Mouse (Mus musculus) limb, embryonic 14.5 days (tissue): ENCODE data around the gene Csrnp2. TPM values are rescaled to one million over a fixed set of nuclear protein-coding genes. Genes with fewer than 3 reads are reported as not detected.

Experiments
- ATAC-seq: fragments of 200-750 bp; cut with Nextera tagmentation; 2 replicates; pipeline ENCODE4 v1.8.0; 2017; ENCODE audit warnings: low read depth, moderate number of reproducible peaks, moderate TSS enrichment; ENCODE audit not compliant: low FRiP score
- DNase-seq: peaks from one replicate; pipeline ENCODE4 v3.0.0-alpha.2; 2015; ENCODE audit warnings: low spot score
- H3K27ac ChIP-seq: fragments of 300-500 bp; sonication (generic); replicated peaks from 2 replicates; pipeline ENCODE4 v1.5.1; 2014; ENCODE audit warnings: low read depth, mild to moderate bottlenecking, low read length, moderate library complexity, mixed read lengths
- H3K27me3 ChIP-seq: fragments of 300-500 bp; sonication (generic); 2 replicates; pipeline ENCODE4 v1.6.1; 2014; ENCODE audit warnings: low read length, mixed read lengths; ENCODE audit not compliant: control insufficient read depth, insufficient read depth
- H3K36me3 ChIP-seq: fragments of 300-500 bp; sonication (generic); 2 replicates; pipeline ENCODE4 v1.6.1; 2014; ENCODE audit warnings: mild to moderate bottlenecking, low read length, moderate library complexity, mixed read lengths; ENCODE audit not compliant: control insufficient read depth, insufficient read depth
- H3K4me1 ChIP-seq: fragments of 300-500 bp; sonication (generic); 2 replicates; pipeline ENCODE4 v1.6.1; 2014; ENCODE audit warnings: antibody characterized with exemption, low read length, mixed read lengths; ENCODE audit not compliant: control insufficient read depth, insufficient read depth
- H3K4me2 ChIP-seq: fragments of 300-500 bp; sonication (generic); replicated peaks from 2 replicates; pipeline ENCODE4 v1.6.1; 2014; ENCODE audit warnings: low read depth, mild to moderate bottlenecking, low read length, moderate library complexity; ENCODE audit not compliant: severe bottlenecking
- H3K4me3 ChIP-seq: fragments of 300-500 bp; sonication (generic); replicated peaks from 2 replicates; pipeline ENCODE4 v1.5.1; 2014; ENCODE audit warnings: low read length
- H3K9ac ChIP-seq: fragments of 300-500 bp; sonication (generic); 2 replicates; pipeline ENCODE4 v1.6.1; 2014; ENCODE audit warnings: mild to moderate bottlenecking, low read depth, low read length, moderate library complexity; ENCODE audit not compliant: severe bottlenecking
- H3K9me3 ChIP-seq: fragments of 300-500 bp; sonication (generic); 2 replicates; pipeline ENCODE4 v1.6.1; 2016; ENCODE audit warnings: low read length; ENCODE audit not compliant: control insufficient read depth
- POLR2A ChIP-seq: fragments of 200-500 bp; IDR thresholded peaks from 2 replicates; pipeline ENCODE4 v1.8.0; 2012; ENCODE audit warnings: inconsistent platforms, mild to moderate bottlenecking, moderate library complexity, borderline replicate concordance; ENCODE audit not compliant: insufficient read depth, insufficient read length; ENCODE audit errors: extremely low read depth
- WGBS: fragments of 180-500 bp; shearing (Covaris S2); extraction: QIAGEN DNeasy Blood & Tissue Kit; methylation state at CpG from one replicate; pipeline ENCODE4 v1.1.7; 2014; 5-methylcytosine and 5-hydroxymethylcytosine counted together
- polyA plus RNA-seq, 2 experiments: library from polyadenylated mRNA; depleted of rRNA in 1 of 2; stranded (reverse) in 1 of 2; unstranded in 1 of 2; fragments of >200 nt; fragmentation: Nextera tagmentation in 1 of 2; extraction: Ambion mirVana in 1 of 2; gene quantifications; 2 replicates each; pipeline versions ENCODE4 v1.2.1 to v1.2.3; 2012 to 2014

Gene Csrnp2
- polyA plus RNA-seq, 2 experiments, result 14.6 to 18.2 TPM

GRCm38 (mm10) chr15:100468295-100469188 lies 26.7 kb downstream of the Csrnp2 start, which contains the start of gene Letmd1:
Gene Letmd1 (plus strand): TSS chr15:100469023.
- peak within 1 kb of the TSS; percentile 81 for H3K4me2 ChIP-seq
- peak within 1 kb of the TSS; percentile 66 for H3K9ac ChIP-seq
- H3K4me3 ChIP-seq, result peak within 1 kb of the TSS; percentile 82
- H3K4me1 ChIP-seq, result peaks cover 17% of the 10 kb centered on the region
- no peak within 1 kb of the TSS; the same call in 1 of the 2 replicates for H3K27ac ChIP-seq
- H3K27me3 ChIP-seq, result no peaks in the 10 kb centered on the region
- peak; percentile 94 for ATAC-seq
- H3K36me3 ChIP-seq, result peaks cover 7% of the 10 kb centered on the region; the same call in 1 of the 2 replicates
- no peaks in the 10 kb centered on the region for H3K9me3 ChIP-seq
- peak; percentile 84 for DNase-seq
- TF ChIP-seq POLR2A, result 0 out of 2 replicates have a peak, but pooled peaks have one; percentile 50
- 2% methylated on average over 72 of the region's 84 CpGs for WGBS

- Histone ChIP-seq H3K4me1 (peaks cover 17% of the 10 kb centered on the region), H3K9me3 (no peaks in the 10 kb centered on the region), H3K36me3 (peaks cover 4% of the 10 kb centered on the region; the same call in 1 of the 2 replicates), H3K4me3 (no peak overlapping the region; the same call in 1 of the 2 replicates), H3K27me3 (no peaks in the 10 kb centered on the region), H3K4me2 (peak overlapping the region; percentile 81), H3K9ac (no peak overlapping the region), H3K27ac (no peak overlapping the region)
- ATAC-seq (no peak), DNase-seq (no peak)
- TF ChIP-seq POLR2A, result no peak
- WGBS, result 44% methylated on average over 7 of the region's 8 CpGs
Measured at GRCm38 (mm10) chr15:100467738-100468137, 27.6 kb downstream of the Csrnp2 start.

GRCm38 (mm10) chr15:100465432-100465831 lies 29.9 kb downstream of the Csrnp2 start:
- no peaks in the 10 kb centered on the region for H3K36me3 ChIP-seq
- H3K4me2 ChIP-seq, result no peak overlapping the region
- no peak for DNase-seq
- TF ChIP-seq POLR2A, result no peak
- ATAC-seq, result no peak
- H3K4me3 ChIP-seq, result no peak overlapping the region
- no peaks in the 10 kb centered on the region for H3K9me3 ChIP-seq
- H3K4me1 ChIP-seq, result peaks cover 17% of the 10 kb centered on the region
- no peak overlapping the region for H3K9ac ChIP-seq
- no peaks in the 10 kb centered on the region for H3K27me3 ChIP-seq
- WGBS, result 76% methylated on average over 2 of the region's 2 CpGs
- H3K27ac ChIP-seq, result no peak overlapping the region

- peak; percentile 40 for DNase-seq
- H3K4me2 ChIP-seq, result no peak overlapping the region
- H3K27ac ChIP-seq, result no peak overlapping the region
- H3K9me3 ChIP-seq, result no peaks in the 10 kb centered on the region
- ATAC-seq, result 0 out of 2 replicates have a peak, but pooled peaks have one; percentile 20
- H3K4me1 ChIP-seq, result peaks cover 8% of the 10 kb centered on the region; the same call in 1 of the 2 replicates
- H3K27me3 ChIP-seq, result no peaks in the 10 kb centered on the region
- no peak overlapping the region for H3K4me3 ChIP-seq
- no peaks in the 10 kb centered on the region for H3K36me3 ChIP-seq
- TF ChIP-seq POLR2A, result no peak
- H3K9ac ChIP-seq, result no peak overlapping the region
- WGBS, result 23% methylated on average over 6 of the region's 6 CpGs
Measured at GRCm38 (mm10) chr15:100463712-100464111, 31.6 kb downstream of the Csrnp2 start.

- Histone ChIP-seq H3K27ac (no peak overlapping the region), H3K27me3 (no peaks in the 10 kb centered on the region), H3K9me3 (no peaks in the 10 kb centered on the region), H3K4me3 (no peak overlapping the region), H3K36me3 (no peaks in the 10 kb centered on the region), H3K9ac (no peak overlapping the region), H3K4me1 (no peaks in the 10 kb centered on the region), H3K4me2 (no peak overlapping the region)
- no peak for ATAC-seq
- 82% methylated on average over 5 of the region's 5 CpGs for WGBS
- TF ChIP-seq POLR2A, result no peak
- no peak for DNase-seq
Measured at GRCm38 (mm10) chr15:100462086-100462485, 33.2 kb downstream of the Csrnp2 start.
